Mouse (Mus musculus) limb, embryonic 11.5 days (tissue): ENCODE data around the gene Spock2. TPM values are rescaled to one million over a fixed set of nuclear protein-coding genes. Genes with fewer than 3 reads are reported as not detected.

Source experiments
- ATAC-seq: fragments of 200-750 bp; cut with Nextera tagmentation; 2 replicates; pipeline ENCODE4 v1.8.0; 2017; ENCODE audit warnings: low read depth; ENCODE audit not compliant: insufficient number of reproducible peaks, low FRiP score, low TSS enrichment
- DNase-seq: peaks from one replicate; pipeline ENCODE4 v3.0.0-alpha.2; 2015; ENCODE audit warnings: low spot score
- H3K27ac ChIP-seq: fragments of 300-500 bp; sonication (generic); replicated peaks from 2 replicates; pipeline ENCODE4 v1.5.1; 2014; ENCODE audit warnings: low read depth, mild to moderate bottlenecking, low read length
- H3K27me3 ChIP-seq: fragments of 300-500 bp; sonication (generic); 2 replicates; pipeline ENCODE4 v1.6.1; 2014; ENCODE audit warnings: mild to moderate bottlenecking, low read length, mixed read lengths; ENCODE audit not compliant: control insufficient read depth, insufficient read depth
- H3K36me3 ChIP-seq: fragments of 300-500 bp; sonication (generic); 2 replicates; pipeline ENCODE4 v1.6.1; 2014; ENCODE audit warnings: mild to moderate bottlenecking, low read length, moderate library complexity, mixed read lengths; ENCODE audit not compliant: control insufficient read depth, insufficient read depth
- H3K4me1 ChIP-seq: fragments of 300-500 bp; sonication (generic); 2 replicates; pipeline ENCODE4 v1.6.1; 2014; ENCODE audit warnings: low read length, mixed read lengths; ENCODE audit not compliant: control insufficient read depth, insufficient read depth
- H3K4me2 ChIP-seq: fragments of 300-500 bp; sonication (generic); 2 replicates; pipeline ENCODE4 v1.6.1; 2014; ENCODE audit warnings: low read depth, mild to moderate bottlenecking, moderate library complexity; ENCODE audit not compliant: severe bottlenecking
- H3K4me3 ChIP-seq: fragments of 300-500 bp; sonication (generic); 2 replicates; pipeline ENCODE4 v1.5.1; 2014; ENCODE audit warnings: low read depth, low read length
- H3K9ac ChIP-seq: fragments of 300-500 bp; sonication (generic); 2 replicates; pipeline ENCODE4 v1.6.1; 2014; ENCODE audit warnings: mild to moderate bottlenecking, low read length
- H3K9me3 ChIP-seq: fragments of 300-500 bp; sonication (generic); 2 replicates; pipeline ENCODE4 v1.6.1; 2016; ENCODE audit warnings: low read length; ENCODE audit not compliant: control insufficient read depth
- WGBS: fragments of 180-500 bp; shearing (Covaris S2); extraction: QIAGEN DNeasy Blood & Tissue Kit; methylation state at CpG from one replicate; pipeline ENCODE4 v1.1.7; 2014; 5-methylcytosine and 5-hydroxymethylcytosine counted together
- polyA plus RNA-seq: library from polyadenylated mRNA; unstranded; fragments of >200 nt; fragmentation: Nextera tagmentation; extraction: Ambion mirVana; gene quantifications from 2 replicates; pipeline ENCODE4 v1.2.1, GENCODE M21; 2014

Gene Spock2
- polyA plus RNA-seq, 1 experiment from 2014 or later: 2.0 TPM

DNA sequence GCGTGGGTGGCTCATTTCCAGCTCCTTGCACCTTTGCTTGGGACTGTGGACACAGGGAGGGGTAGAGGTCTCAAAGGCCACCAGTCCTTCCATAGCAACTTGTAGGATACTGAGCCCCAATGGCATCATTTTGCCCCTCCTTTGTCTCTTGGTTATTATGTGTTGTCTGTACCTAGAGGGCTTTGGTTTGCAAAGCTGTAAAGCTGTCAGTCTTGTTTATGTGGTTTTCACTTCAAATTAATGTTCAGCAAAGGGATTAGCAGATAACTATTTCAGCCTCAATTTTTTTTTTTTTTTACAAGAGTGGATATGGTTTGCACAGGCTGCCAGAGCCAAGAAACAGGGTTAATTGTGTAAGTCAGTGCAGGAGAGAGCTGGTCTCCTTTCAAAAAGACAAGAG, 9.7 kb upstream of the Spock2 start:
- Histone ChIP-seq H3K27me3 (no peaks in the 10 kb centered on the region), H3K4me2 (no peak overlapping the region), H3K9me3 (no peaks in the 10 kb centered on the region), H3K4me3 (no peak overlapping the region), H3K4me1 (no peaks in the 10 kb centered on the region), H3K27ac (no peak overlapping the region), H3K9ac (no peak overlapping the region), H3K36me3 (no peaks in the 10 kb centered on the region)
- ATAC-seq: no peak
- WGBS: 75% methylated on average over 1 of the region's 1 CpGs
- no peak for DNase-seq

DNA sequence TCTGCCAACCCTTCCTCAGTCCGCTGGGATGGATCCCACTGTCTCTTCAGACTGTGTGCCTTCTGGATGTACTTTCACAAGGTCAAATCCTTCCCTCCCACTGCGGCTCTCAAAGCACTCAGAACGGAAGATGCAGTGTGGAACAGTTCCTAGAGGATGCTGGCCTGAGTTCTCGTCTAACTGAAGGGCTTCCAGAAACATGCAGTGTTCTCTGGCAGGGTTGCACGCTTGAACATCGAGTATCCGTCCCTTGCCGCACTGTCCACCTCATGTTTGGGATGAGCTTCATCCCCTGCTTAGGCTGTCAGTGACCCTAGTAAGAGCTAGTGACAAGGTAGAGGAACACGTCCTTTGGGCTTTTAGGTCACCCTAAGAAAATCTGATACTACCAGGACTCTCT, 8.9 kb upstream of the Spock2 start:
- H3K27me3 ChIP-seq: no peaks in the 10 kb centered on the region
- no peak overlapping the region for H3K4me3 ChIP-seq
- H3K4me2 ChIP-seq: no peak overlapping the region
- H3K4me1 ChIP-seq: no peaks in the 10 kb centered on the region
- no peak overlapping the region for H3K27ac ChIP-seq
- ATAC-seq (no peak), DNase-seq (no peak)
- H3K9me3 ChIP-seq: no peaks in the 10 kb centered on the region
- 93% methylated on average over 9 of the region's 9 CpGs for WGBS
- H3K9ac ChIP-seq: no peak overlapping the region
- no peaks in the 10 kb centered on the region for H3K36me3 ChIP-seq

DNA sequence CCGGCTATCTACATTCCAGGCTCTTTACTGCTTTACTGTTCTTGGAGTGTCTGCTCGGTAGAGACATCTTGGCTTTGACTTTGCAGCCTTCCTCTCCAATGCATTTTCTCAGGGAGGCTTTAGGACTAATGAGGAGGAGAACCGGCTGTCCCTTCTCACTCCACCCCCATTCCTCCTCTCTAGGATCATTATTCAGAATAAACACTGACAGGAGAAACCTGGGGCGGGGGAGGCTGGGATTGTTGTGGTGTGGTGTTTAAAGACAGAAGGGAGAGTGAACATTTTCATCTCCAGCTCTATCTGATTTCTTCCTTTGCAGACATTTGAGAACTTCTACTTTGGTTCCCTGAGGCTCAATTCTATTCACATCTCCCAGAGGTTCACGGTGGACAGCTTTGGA, 8.2 kb upstream of the Spock2 start:
- Histone ChIP-seq H3K9ac (no peak overlapping the region), H3K4me1 (no peaks in the 10 kb centered on the region), H3K27me3 (no peaks in the 10 kb centered on the region), H3K4me2 (no peak overlapping the region), H3K36me3 (no peaks in the 10 kb centered on the region), H3K4me3 (no peak overlapping the region), H3K27ac (no peak overlapping the region), H3K9me3 (no peaks in the 10 kb centered on the region)
- WGBS: 72% methylated on average over 5 of the region's 5 CpGs
- no peak for ATAC-seq
- no peak for DNase-seq

- no peaks in the 10 kb centered on the region for H3K36me3 ChIP-seq
- H3K27ac ChIP-seq: no peak overlapping the region
- WGBS: 10% methylated on average over 20 of the region's 20 CpGs
- H3K4me1 ChIP-seq: peaks cover 8% of the 10 kb centered on the region
- DNase-seq: no peak
- no peaks in the 10 kb centered on the region for H3K9me3 ChIP-seq
- 0 out of 2 replicates have a peak, but pooled peaks have one; percentile 7 for ATAC-seq
- H3K27me3 ChIP-seq: peaks cover 40% of the 10 kb centered on the region
- no peak overlapping the region for H3K9ac ChIP-seq
- H3K4me3 ChIP-seq: peak overlapping the region; percentile 53; the same call in 1 of the 2 replicates
- H3K4me2 ChIP-seq: peak overlapping the region; percentile 99
These were observed 451 bp upstream of the Spock2 start for GRCm38 (mm10) chr10:60105391-60106145.

- peak; percentile 79 for DNase-seq
- no peak overlapping the region for H3K27ac ChIP-seq
- WGBS: 1% methylated on average over 54 of the region's 57 CpGs
These were observed 640 bp downstream of the Spock2 start for GRCm38 (mm10) chr10:60106531-60107186.

GRCm38 (mm10) chr10:60107448-60107847, 1.4 kb downstream of the Spock2 start:
- H3K27ac ChIP-seq: no peak overlapping the region

More at GRCm38 (mm10) chr10:60106531-60107186, 640 bp downstream of the Spock2 start:
- no peaks in the 10 kb centered on the region for H3K36me3 ChIP-seq
- H3K4me3 ChIP-seq: peak overlapping the region; percentile 53
- H3K9ac ChIP-seq: peak overlapping the region; percentile 59
- H3K9me3 ChIP-seq: no peaks in the 10 kb centered on the region
- H3K4me1 ChIP-seq: peaks cover 8% of the 10 kb centered on the region
- H3K27me3 ChIP-seq: peaks cover 40% of the 10 kb centered on the region
- H3K4me2 ChIP-seq: peak overlapping the region; percentile 99
- peak; percentile 51 for ATAC-seq

DNA sequence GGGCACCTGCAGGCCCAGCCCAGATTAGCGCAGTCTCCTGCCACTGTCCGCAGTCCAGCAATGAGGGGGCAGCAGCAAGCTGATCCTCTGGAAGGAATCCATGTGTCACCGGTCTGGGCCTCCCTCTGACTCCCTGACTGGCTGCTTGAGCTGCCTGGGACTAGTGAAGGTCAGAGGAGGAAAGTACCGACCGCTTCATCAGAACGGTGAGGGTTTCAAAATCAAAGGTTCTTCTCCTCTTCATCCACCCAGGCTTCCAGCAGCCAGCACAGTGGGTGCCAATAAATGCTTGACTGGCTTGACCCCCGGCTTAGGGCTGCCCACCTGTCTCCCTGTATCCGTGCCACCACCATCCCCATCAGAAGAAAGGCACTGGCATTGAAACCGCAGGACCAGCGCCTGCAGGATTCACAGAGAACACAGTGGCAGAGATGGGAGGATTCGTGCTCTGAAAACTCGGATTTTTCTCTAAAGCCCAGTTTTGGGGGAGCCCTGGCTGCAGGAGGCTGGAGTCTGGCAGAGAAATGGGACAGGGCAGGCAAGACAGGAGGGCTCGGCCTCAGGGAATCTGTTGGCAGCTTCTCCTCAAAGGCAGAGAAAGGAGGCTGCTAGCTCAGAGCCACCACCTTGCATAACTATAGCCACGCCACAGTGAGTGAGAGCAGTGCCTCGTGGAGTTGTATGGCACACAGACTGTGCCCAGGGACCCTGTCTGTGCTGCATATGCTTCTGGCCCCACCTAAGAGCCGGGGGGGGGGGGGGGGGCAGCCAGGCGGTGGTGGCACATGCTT, 2.5 kb downstream of the Spock2 start:
- Histone ChIP-seq H3K27ac (no peak overlapping the region), H3K36me3 (no peaks in the 10 kb centered on the region), H3K27me3 (peaks cover 40% of the 10 kb centered on the region), H3K9ac (no peak overlapping the region), H3K4me2 (no peak overlapping the region), H3K9me3 (no peaks in the 10 kb centered on the region), H3K4me1 (peaks cover 8% of the 10 kb centered on the region), H3K4me3 (no peak overlapping the region)
- WGBS: 48% methylated on average over 17 of the region's 17 CpGs
- no peak for DNase-seq
- ATAC-seq: no peak

More at GRCm38 (mm10) chr10:60107448-60107847, 1.4 kb downstream of the Spock2 start:
- Histone ChIP-seq H3K9ac (peak overlapping the region; percentile 43), H3K9me3 (no peaks in the 10 kb centered on the region), H3K4me3 (peak overlapping the region; percentile 53), H3K4me1 (peaks cover 8% of the 10 kb centered on the region), H3K4me2 (peak overlapping the region; percentile 99), H3K36me3 (no peaks in the 10 kb centered on the region), H3K27me3 (peaks cover 40% of the 10 kb centered on the region)
- under 1% methylated on average over 28 of the region's 28 CpGs for WGBS
- no peak for ATAC-seq
- peak; percentile 32 for DNase-seq

- Histone ChIP-seq H3K4me2 (no peak overlapping the region), H3K4me1 (peaks cover 8% of the 10 kb centered on the region)
- ATAC-seq: no peak
These were observed 3.3 kb downstream of the Spock2 start for GRCm38 (mm10) chr10:60109336-60109735.

More at GRCm38 (mm10) chr10:60109336-60109735, 3.3 kb downstream of the Spock2 start:
- H3K9me3 ChIP-seq: no peaks in the 10 kb centered on the region
- 80% methylated on average over 8 of the region's 8 CpGs for WGBS
- H3K27ac ChIP-seq: no peak overlapping the region
- no peak overlapping the region for H3K4me3 ChIP-seq
- peaks cover 40% of the 10 kb centered on the region for H3K27me3 ChIP-seq
- no peaks in the 10 kb centered on the region for H3K36me3 ChIP-seq
- H3K9ac ChIP-seq: no peak overlapping the region
- DNase-seq: no peak
